Mouse (Mus musculus): ENCODE measurements around the gene Ctnna2.

Ctnna2 gene

GRCm38 (mm10) chr6:77120510-77120909 lies 859.0 kb downstream of the Ctnna2 start:
- DNase-seq, result no peak

GRCm38 (mm10) chr6:77109095-77109945 lies 870.2 kb downstream of the Ctnna2 start:
- no peak for DNase-seq

DNA sequence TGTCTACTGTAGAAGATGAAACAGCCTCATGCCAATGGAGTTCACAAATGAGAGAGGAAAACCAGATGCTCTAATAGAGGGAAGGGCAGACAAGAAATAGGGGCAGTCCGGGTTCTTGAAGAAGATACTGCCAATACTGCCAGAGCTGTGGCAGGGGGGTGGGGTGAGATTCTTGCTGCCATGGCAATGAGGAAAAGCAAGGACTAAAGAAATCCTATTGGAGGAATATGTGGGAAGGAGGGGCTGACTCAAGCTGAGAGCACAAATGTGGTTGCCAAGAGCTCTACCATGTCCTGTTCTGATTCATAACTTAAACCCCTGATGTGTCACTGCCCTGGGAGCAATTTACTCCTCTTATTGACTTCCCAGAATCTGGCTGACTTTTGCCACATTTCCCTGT lies 878.5 kb downstream of the Ctnna2 start:
- DNase-seq, result no peak

DNA sequence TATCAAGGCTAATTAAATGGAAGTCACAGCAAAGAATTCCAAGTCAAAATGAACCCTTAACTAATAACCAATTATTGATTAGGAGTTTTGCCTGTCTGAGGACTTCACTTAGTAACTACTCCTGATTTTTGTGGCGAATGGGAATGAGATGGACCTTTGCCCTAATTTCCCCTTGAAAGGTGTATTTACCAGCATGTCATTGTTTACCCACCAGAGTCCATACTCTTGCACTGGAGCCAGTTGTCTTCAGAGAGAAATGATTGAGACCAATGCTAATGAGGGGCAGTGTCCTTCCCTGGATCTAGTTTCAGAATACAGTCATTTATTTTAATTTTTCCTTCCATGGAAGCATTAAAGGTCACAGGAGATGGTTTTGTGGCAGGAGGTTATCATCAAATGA lies 881.0 kb downstream of the Ctnna2 start:
- DNase-seq, result no peak

- peak; percentile 81 to 91 for DNase-seq
Observed at GRCm38 (mm10) chr6:77075396-77076376, 903.8 kb downstream of the Ctnna2 start.

- DNase-seq, result no peak
Observed at GRCm38 (mm10) chr6:77069595-77069994, 909.9 kb downstream of the Ctnna2 start.

DNA sequence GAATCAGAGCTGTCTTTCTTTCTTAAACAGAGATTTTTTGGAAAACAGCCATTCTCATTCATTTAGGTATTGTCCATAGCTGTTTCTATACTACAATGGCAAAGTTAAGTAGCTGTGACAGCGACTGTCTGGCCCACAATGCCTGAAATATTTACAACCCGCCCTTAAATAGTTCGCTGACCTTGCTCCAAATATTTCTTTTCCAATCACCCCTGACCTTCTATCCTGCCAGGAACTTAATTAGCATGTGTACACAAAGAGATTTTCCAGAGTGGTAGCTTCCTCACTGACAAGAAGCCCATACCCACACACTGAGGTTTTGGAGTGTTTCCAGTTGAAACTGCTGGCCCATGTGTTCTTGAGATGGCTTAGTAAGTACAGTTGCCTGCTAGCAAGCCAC lies 928.8 kb downstream of the Ctnna2 start:
- no peak for DNase-seq

DNA sequence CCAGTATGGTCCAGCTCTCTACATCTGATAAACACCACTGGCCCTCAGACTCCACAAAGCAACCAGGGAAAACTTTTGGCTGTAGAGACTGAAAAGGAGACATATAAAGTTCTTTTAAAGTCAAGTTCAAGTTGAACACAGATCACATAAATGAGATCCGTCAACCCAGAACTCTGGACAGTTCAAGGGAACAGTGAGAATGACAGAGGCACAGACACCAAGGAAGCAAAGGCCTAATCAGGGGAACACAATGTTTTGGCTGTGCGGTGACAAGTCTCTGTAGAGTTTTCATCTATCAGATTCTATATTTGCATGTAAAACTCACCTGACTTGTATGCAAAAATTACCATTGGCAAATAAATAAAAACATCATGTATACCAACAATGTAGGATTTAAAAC lies 929.3 kb downstream of the Ctnna2 start:
- DNase-seq, result no peak

DNA sequence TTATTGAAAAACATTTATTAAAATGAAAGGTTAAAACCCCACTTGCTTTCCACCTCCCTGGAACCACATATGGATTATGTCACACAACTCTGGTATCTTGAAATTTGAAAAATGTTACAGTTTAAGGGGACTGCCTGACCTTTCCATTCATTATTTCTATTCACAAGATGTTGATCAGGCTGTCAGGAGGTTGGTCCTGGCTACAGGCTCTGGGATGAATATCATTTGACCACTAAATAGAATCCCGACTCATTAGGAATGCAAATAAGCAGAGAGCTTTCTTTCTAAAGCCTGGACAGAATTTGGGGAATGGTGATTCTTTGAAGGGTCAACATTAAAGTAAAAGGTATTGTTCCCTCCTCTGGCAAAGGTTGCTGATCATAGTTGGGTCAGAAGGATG lies 931.9 kb downstream of the Ctnna2 start:
- no peak for DNase-seq

DNA sequence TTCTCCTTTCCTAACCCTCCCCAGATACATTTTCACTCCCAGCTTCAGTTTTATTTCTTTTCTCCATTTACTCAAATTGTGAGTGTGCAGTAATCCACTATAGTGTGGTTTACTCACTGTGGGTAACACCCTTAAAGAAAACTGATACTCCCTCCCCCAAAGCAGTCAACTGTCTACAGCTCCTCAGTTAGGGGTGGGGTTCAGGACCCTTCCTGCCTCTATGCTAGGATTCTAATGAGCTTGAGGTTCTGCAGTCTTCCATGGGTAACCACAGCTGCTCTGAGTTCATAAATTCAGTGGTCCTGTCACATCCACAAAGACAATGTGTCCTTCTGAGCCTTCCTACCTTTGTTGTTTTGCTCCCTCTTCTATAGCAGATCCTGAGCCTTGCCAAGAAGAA lies 954.4 kb downstream of the Ctnna2 start:
- no peak for DNase-seq

- no peak for DNase-seq
Observed at GRCm38 (mm10) chr6:77013194-77013593, 966.3 kb downstream of the Ctnna2 start.

DNA sequence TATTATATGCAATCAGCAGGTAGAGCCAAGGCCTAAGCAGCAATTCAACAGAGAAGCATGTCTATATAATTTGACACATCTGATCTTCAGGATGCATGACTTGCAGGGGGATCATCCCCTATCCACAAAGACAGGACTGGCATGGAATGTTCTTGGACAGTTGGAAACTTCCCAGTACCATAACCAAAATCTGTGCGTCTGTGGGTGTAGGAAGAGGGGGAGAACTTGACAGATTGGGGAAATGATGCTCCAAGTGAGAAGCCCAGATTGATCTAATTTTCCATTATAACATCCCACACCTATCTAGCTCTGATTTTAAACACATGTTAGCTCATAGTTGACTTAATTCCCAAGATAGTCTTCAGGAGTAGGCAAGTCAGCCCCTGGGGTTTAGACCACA lies 968.5 kb downstream of the Ctnna2 start:
- DNase-seq, result no peak

DNA sequence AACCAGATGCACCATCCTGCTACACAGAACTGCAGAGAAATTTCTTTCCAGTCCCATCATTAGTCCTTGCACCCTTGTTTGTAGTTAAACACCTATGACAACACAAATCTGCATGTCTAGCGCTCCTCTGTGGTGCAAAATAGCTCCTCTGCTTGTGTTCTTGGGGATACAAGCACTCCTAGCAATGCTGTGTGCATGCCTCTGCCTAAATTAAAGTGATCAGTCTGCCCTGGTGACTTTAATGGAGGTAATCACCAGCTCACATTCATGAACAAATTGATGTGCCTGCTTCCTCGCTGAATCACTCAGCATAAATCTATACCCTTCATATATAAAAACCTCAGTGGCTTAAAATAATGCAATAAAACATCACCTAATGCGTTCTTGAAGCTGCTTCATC lies 987.4 kb downstream of the Ctnna2 start:
- no peak for DNase-seq

GRCm38 (mm10) chr6:76984773-76985172 lies 994.7 kb downstream of the Ctnna2 start:
- DNase-seq, result no peak

DNA sequence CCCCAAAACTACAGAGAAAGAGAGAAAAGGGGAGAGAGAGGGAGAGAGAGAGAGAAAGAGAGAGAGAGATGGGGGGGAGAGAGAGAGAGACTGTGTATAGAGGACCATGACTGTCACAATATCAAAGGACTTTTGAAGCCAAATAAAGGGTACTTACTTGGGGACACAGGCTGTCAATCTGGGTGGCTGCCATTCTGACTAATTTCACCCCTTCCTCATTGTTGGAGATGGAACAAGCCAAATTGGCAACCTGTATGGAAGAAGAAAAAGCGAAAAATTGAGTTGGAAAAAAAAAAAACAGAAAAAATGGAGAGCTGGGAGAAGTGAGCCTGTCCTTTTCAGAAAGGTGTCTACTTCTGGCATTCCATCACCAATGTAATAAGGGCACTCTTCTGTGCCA lies 997.8 kb downstream of the Ctnna2 start:
- DNase-seq, result no peak

DNA sequence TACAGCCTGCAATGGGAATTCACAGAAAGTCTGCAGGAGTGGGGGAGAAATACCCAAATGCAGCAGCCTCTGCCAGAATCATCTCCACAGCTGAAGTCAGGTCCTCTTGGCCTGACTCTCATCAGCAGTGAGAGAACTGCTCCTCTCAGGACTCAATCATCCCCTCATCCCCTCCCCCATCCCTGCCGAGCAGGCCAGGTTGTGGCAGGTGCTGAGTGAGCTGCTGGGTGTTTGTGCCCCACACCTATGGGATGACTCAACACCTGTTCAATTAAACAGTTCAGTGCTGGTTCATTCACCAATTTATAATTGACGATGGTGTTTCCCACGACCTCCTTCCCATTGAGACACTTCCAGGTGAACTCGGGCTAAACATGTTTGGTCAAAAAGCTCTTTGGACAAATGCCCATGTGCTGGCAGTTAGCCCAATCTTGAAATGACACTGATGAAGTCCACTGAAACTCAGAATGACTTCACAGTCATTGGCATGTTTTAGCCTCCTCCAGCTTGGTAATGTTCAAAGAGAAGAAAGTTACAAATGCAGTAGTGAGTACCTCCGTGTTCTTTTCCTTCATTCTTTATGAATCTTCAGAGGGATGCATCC lies 1000.1 kb downstream of the Ctnna2 start:
- DNase-seq, result no peak

- peak in 1 of 2 experiments; percentile 36 for DNase-seq
Observed at GRCm38 (mm10) chr6:76977817-76978216, 1001.7 kb downstream of the Ctnna2 start.

GRCm38 (mm10) chr6:76974297-76974696 lies 1005.2 kb downstream of the Ctnna2 start:
- DNase-seq, result no peak

DNA sequence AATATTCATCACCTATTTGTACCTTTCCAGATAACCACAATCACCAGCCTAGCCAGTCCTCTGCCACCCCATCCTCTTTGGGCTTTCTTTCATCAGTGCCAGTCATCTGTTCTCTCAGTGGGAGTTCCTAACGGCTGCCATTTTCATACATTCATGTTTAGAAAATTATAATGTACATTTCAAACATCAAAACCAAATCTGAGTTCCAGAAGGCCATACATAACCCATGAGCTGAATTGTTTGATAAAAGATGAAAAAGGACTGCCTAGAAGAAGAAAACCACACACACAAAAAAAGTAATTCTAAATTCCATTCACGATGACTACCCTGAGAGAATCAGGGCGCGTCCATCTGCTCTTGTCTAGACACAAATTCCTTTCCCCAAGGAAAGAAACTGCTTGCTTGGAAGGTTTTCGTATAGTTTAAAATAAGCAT lies 1014.5 kb downstream of the Ctnna2 start:
- DNase-seq, result no peak

- no peak for DNase-seq
Observed at GRCm38 (mm10) chr6:76908086-76908485, 1071.4 kb downstream of the Ctnna2 start.

- DNase-seq, result no peak
Observed at GRCm38 (mm10) chr6:76897156-76897555, 1082.3 kb downstream of the Ctnna2 start.

Data from kidney, postnatal 25 days (tissue).